25 mouse cellular contexts compared by ENCODE assay signal in the genomic region with DNA sequence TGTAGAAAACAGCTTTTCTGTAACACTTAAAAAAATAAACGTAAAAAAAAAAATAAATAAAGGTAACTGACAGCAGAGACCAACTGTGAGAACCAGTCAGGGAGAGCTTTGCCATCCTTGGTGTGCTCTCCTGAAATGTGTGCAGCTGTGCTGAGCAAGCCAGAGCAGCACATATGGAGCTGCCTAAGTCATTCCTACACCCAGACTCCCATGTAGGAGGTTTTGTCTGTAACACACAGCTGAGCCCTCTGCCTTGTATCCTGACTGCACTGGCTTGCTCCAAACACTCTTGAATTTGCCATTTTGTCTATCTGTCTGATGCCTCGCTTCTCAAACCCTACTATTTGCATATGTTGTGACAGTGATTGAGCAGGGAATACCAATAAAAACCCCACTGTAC. TPM values are rescaled to one million over a fixed set of nuclear protein-coding genes. Genes with fewer than 3 reads are reported as not detected.
"Had no signal": no experiment of that assay in that cellular context is flagged by ENCODE, and none has a peak within 500 bp of the region (broad histone marks: within the 10 kb centered on the region; RNA-seq: fewer than 3 reads in every experiment).

No protein-coding gene starts in this region.

- H3K4me3 ChIP-seq: intestine, embryonic 15.5 days; kidney, embryonic 15.5 days; limb, embryonic 12.5 days; limb, embryonic 15.5 days; midbrain, embryonic 13.5 days had no signal

- H3K36me3 ChIP-seq: intestine, embryonic 15.5 days; kidney, embryonic 15.5 days; limb, embryonic 12.5 days; limb, embryonic 15.5 days; midbrain, embryonic 13.5 days had no signal

- H3K9me3 ChIP-seq: intestine, embryonic 15.5 days; kidney, embryonic 15.5 days; limb, embryonic 12.5 days; limb, embryonic 15.5 days; midbrain, embryonic 13.5 days had no signal

- H3K4me1 ChIP-seq: intestine, embryonic 15.5 days; kidney, embryonic 15.5 days; limb, embryonic 12.5 days; limb, embryonic 15.5 days; midbrain, embryonic 13.5 days had no signal

- H3K27ac ChIP-seq: intestine, embryonic 15.5 days; kidney, embryonic 15.5 days; limb, embryonic 12.5 days; limb, embryonic 15.5 days; liver, embryonic 14.5 days; macrophage; midbrain, embryonic 13.5 days; stomach, postnatal 0 days had no signal

- ATAC-seq: intestine, embryonic 15.5 days; liver, postnatal 0 days; lung, postnatal 0 days; midbrain, embryonic 13.5 days; midbrain, embryonic 16.5 days had no signal

- H3K4me2 ChIP-seq: intestine, embryonic 15.5 days; kidney, embryonic 15.5 days; limb, embryonic 12.5 days; limb, embryonic 15.5 days; liver, embryonic 11.5 days; lung, embryonic 14.5 days; midbrain, embryonic 13.5 days had no signal

- H3K27me3 ChIP-seq: intestine, embryonic 15.5 days; kidney, embryonic 15.5 days; limb, embryonic 12.5 days; limb, embryonic 15.5 days; midbrain, embryonic 13.5 days had no signal

- DNase-seq: kidney, adult 11 months; kidney, adult 8-10 months; kidney, postnatal 10 days; kidney, postnatal 36 days; left cerebral cortex, postnatal 4 days; liver, postnatal 0 days; lung, embryonic 14.5 days; right cerebral cortex, postnatal 4 days had no signal

- H3K9ac ChIP-seq: intestine, embryonic 15.5 days; kidney, embryonic 15.5 days; limb, embryonic 12.5 days; limb, embryonic 15.5 days; liver, embryonic 14.5 days; liver, postnatal 0 days; lung, embryonic 14.5 days; midbrain, embryonic 13.5 days had no signal

RNA-seq across cellular contexts. Expression of gene Tigit, which starts 27.0 kb away (rescaled TPM):
- total RNA-seq: layer of hippocampus, adult 18-20 months; layer of hippocampus, postnatal 10 days; left cerebral cortex, adult 8-10 months; left cerebral cortex, postnatal 14 days; left cerebral cortex, postnatal 4 days had no signal
- polyA plus RNA-seq: intestine, embryonic 15.5 days; kidney, embryonic 15.5 days; limb, embryonic 12.5 days; limb, embryonic 15.5 days; liver, embryonic 11.5 days; liver, embryonic 14.5 days; lung, embryonic 14.5 days; lung, postnatal 0 days; macrophage; midbrain, embryonic 13.5 days; midbrain, embryonic 16.5 days; neural tube, embryonic 11.5 days; stomach, embryonic 14.5 days; stomach, postnatal 0 days had no signal
